Mouse (Mus musculus) C2C12 (cell line): ENCODE results near the gene Immp2l.

Experiments used
- CTCF ChIP-seq: IDR thresholded peaks from one replicate; pipeline ENCODE4 v1.5.1; 2011; ENCODE audit not compliant: control insufficient read depth, insufficient read depth, insufficient read length
- USF1 ChIP-seq: IDR thresholded peaks from one replicate; pipeline ENCODE4 v1.6.1; 2011; ENCODE audit warnings: low read depth, mild to moderate bottlenecking, control low read depth, moderate library complexity

DNA sequence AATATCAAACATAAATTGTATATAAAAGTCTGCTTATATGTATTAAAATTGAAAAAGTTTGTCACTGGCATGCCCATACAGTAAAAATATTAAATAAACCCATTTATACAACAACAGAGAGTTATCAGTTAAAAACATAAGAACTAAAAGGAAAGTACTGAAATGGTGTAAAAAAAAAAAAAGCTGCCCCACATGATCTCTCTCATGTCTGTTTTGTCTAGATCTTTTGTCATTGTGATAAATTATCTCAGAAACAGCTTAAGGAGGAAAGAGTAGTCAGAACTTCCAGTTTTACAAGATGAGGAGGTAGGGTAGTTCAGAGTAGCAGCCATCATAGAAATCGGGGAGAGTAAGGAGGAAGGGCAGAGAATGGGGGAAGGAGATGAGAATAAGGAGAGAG lies 298.1 kb downstream of the Immp2l start:
- TF ChIP-seq USF1 (no peak), CTCF (no peak)
